Mouse (Mus musculus) retina, adult 2 months (tissue): ENCODE results near the gene Trim62.

Experiments used
- DNase-seq: peaks from one replicate; pipeline ENCODE4 v3.0.0-alpha.2; 2012; ENCODE audit warnings: low read depth, low spot score

The Trim62 gene

DNA sequence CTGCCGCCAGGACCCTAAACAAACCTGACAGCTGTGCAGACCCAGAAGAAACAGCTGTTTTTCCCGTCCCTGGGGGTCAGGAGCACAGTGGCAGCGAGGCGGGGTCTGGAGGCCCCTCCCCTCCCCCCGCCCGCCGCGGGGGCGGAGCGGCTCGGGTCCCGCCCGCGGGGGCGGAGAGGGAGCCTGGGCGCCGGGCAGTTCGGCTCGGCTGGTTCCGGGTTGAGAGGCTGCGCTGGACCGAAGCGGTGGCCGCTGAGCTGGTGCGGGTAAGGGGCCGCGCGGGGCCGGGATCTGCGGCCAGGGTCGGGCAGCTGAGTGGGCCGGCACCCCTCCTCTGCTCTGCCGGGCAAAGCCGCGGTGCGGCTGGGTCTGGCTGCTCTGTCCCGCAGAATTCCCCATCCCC is at the start of gene Trim62:
Trim62 (plus strand) TSS at position 202 of the 403 bp plus-strand sequence.
- peak; percentile 42 for DNase-seq

DNA sequence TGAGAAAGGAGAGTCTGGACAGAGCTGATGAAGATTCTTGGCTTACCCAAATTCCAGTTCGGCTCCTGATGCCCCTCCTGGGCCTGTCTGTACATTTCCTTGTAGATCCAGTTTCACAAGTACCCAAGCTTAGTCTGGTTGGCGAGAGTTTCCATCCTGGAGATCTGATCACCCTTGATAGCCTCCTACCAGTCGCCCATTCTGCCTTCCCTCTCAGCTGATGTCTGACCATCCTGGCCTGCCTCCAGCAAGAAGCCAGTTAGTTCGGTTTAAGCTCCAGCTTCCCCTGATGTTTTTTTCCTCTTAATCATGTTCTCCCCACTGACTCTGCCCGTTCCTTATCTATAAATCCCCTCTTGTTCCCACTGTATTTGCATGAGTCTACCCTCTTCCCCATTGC is 45.2 kb upstream of the Trim62 start:
- DNase-seq, result no peak

DNA sequence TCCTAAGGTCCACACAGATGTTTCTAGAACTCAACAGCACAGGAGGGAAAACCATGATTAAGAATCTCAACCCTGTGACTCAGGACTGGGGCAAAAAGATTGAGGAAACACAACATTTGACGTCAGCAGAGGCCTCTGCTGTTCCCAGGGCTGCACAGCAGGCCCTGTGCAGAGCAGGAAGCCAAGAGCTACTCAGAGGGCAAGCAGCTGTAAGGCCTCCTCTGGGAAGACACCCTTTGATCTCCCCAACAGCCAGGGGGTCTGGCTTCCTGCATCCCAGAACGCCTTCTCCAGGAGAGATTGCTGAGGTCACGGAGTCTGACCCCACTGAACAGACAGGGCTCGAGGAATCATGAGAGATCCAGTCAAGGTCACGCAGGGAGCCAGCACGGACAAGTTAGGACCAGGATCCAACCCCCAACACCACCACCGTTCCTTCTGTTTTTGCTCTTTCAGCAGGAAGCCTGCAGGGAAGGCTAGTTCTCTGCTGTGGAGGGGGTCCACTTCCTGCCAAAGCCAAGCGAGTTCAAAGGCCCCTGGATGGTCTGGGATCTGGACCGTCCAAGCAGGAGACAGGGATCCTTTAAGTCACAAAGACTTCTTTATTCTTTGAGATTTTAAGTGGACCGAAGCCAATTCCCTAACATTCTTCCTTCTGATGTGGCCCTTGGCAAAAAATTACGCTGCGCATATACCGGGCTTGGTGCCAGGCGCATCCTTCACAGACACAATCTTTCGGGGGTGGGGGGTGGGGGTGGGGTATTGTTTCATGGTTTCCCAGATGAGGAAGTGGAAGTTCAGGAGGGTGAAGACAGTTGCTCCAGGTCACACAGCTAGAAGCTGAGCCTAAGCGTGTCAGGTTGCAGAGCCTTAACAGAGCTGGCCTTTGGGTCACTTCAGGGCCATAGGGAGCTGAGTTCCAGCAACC is 43.3 kb upstream of the Trim62 start:
- no peak for DNase-seq

DNA sequence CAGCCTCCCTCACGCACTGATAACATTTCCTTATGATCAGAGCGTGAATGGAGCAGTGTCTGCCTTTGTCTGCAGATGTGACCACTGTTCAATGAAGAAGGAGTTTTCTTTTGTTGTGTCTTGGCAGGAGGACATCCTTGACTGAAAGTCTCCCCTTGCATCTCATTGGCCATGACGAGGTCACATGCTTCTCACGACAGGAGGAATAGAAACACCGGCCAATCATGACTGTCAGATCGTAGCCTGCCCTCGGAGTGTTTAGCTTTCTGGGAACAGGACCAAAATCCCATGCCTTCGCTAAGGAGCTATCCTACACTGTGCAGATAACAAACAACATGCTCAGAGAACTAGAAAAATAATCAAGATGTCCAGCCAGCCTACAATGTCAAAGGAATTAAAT is 42.1 kb upstream of the Trim62 start:
- no peak for DNase-seq

DNA sequence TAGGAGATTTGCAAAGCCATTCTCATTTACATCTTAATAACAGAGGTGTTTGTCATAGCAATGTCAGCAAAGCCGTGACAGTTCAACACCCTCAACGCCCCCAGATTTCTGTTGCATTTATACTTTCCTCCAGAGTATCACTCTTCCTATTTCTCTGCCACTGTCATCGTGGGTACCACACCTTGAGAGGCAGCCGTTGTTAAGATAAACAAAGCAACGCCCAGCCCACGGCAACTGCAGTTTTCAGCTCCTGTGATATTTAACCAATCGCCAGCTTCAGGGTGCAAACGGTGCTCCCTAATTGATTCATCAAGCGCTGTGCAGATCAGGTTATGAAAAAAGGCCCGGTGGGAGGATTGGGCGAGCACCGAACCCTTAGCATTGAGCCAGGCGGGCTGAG is 38.8 kb upstream of the Trim62 start:
- no peak for DNase-seq

DNA sequence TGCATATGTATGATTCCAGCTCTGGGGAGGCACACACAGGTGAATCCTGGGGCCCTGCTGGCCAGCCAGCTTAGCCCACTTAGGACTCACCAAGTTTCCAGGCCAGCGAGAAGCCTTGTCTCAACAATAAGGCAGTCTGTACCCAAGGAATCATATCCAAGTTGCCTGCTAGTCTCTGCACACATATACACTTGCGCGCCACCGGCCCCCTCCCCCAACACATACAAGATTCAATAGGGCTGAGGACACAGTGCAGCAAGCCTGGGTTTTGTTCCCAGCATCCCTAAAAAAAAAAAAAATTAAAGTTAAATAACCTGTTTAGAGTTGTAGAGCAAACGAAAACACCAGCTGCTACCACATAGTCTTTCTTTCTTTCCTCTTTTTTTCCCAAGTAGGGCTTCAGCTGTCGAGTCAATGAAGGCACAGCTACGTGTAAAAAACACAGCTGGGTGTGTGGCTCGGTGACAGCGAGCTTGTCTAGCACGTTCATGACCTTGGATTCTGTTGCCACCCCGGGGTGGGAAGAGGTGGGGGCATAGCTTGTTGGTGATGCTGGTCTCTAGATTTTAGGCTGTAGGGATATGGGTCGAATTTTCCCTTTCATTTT is 37.9 kb upstream of the Trim62 start:
- no peak for DNase-seq

DNA sequence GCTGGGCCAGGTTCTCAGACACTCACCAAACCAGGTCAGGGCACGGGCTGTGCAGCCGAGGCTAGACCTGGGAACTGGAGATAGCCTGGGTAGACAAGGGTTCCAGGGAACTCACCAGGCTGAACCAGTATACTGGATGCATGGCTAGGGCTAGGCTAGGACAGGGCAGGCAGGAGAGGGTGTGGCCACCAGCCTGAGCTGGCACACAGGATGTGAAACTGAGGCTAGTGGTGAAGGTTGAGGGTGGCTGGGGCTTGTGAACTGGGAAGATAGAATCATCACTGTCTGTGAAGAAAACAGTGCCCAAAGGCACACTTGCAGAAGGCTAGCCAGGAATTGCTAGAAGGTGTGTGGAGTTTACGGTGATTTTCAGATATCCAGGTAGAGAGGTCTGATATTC is 34.4 kb upstream of the Trim62 start:
- DNase-seq, result no peak

DNA sequence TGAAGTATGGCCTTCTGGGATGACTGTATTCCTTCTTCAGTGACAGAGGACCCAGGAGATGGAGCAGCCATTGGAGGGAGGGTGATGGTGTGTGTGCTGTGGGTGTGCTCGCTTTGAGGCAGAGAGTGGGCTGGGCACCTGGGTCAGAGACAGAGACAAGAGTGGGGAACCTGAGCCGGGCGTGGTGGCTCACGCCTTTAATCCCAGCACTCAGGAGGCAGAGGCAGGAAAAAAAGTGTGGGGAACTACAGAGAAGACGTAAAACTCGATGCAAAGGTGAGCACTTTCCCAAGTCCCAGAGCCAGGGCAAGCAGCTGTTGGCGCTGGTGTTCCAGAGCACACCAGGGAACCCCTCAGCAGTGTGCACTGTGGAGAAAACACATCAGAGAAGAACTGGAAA is 33.7 kb upstream of the Trim62 start:
- DNase-seq, result no peak

DNA sequence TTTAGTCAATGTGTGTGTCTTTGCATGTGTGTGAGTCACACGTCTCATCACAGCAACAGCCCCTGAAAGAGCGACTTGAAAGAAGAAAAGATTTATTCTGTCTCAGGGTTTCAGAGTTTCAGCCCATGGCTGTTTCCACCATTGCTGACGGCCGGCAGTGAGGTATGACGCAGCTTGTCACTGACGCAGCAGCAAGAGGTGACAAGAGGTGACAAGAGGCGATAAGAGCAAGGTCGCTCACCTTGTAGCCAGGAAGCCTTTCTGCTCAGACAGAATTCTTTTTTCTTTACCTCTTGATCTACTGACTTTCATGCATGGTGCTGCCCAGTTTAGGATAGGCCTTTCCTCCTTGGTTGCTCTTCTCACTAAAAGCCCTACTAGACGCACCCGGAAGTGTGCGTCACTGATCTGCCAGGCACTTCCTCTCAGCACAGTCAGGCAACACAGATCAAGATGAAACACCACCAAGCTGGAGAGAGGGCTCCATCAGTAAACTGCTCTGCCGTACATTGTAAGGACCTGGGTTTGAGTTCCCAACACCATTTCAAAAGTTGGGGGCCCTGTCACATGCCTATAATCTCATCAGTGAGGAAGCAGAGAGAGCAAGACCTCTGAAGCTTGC is 31.0 kb upstream of the Trim62 start:
- no peak for DNase-seq

DNA sequence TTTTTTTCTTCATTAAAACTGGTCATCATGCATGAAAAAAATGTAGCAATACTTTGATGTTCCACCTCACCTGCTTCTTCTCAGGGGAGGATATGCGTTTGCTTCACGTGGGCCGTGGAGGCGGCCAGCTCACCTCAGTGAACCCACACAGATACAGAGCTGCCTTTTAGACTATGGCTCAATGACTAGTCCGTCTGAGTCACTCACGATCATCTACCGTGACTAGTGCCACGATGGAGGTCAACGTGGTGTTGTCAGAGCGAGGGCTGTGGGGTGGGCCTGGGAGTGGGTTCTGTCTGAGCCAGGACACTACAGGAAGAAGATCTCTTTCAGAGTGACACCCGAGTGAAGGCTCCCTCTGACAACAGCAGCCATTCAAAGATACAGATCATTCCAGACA is 30.3 kb upstream of the Trim62 start:
- no peak for DNase-seq

DNA sequence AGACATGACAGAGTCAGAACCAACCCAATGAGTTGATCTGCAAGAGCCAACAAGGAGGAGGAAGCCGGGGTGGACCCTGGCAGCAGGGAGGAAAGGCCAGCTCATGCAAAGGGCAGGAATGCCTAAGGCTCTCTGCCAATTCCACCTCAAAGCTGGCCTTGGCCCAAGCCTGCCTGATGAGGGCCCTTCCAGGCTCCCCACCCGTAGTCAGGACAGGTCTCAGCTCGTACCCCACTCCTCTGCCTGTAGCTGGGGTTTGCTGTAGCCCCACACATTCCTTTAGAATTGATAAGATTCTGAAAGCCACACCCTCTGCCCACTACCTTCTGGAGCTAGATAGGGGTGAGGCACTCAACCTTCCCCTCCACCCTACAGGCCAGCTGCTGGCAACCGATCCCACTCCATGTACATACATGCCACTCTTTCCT is 27.8 kb upstream of the Trim62 start:
- DNase-seq, result no peak

DNA sequence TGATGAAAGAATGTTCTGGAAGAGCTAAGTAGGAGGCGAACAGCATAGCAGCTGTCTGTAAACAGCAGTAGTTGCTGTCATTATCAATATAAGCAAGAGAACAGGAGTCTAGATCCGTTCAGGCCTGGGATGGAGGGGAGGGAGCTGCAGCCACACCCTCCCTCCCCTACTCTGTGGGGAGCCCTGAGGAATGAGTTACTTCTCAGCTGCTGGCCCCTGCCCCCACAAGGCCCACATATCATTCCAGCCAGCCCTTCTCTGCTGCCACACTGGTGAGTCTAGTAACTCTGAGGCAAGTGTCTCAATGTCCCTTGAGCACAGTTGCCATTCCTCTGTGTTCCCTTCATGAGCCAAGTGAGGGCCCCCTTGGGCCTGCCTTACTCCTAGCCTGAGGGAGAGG is 26.2 kb upstream of the Trim62 start:
- DNase-seq, result no peak

DNA sequence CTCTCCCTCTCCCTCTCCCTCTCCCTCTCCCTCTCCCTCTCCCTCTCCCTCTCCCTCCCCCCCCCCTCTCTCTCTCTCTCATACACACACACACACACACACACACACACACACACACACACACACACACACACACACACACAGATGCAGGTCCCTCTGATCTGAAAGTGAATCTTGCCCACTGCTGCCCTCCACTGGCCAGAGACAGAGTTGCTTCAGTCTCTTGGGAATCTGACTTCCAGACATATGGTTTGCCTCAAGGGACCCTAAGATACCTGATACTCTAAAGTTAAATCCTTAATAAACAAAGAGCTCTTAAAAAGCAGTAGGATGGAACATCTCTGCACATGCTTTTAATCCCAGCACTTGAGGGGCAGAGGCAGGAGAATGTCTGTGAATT is 25.2 kb upstream of the Trim62 start:
- DNase-seq, result peak; percentile 50

DNA sequence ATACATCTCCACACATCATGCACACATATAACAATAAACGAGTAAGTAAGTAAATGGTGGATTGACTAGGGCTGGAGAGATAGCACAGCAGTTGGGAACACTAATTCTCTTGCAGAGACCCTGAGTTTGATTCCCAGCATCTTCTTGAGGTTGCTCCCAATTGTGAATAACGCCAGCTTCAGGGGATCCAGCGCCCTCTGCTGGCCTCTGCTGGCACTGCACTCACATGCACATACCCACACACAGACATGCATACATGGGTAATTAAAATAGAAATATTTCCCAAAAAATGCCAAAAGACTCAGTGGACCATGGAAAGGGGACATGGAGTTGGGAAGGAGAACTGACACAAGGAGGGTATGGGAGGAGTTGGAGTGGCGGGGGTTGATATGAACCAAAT is 24.5 kb upstream of the Trim62 start:
- DNase-seq, result no peak

DNA sequence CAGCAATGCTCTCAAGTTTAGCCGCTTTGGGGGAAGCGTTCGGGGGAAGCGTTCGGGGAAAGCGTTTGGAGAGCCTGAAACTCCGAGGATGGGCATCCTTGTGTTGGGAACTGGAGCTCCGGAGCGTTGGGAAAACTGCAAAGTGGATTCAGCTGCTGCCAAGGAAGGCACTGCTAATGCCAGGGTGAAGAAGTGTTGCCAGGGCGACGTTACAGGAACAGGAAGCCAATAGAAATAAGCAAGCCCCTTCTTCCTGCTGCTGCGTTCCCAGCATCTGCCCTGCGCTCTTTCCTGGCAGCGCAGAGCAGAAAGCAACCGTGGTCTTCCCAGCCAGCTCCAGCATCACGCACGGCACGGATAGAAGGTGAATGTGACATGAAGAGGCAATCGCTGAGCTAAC is 10.4 kb upstream of the Trim62 start:
- DNase-seq, result no peak

DNA sequence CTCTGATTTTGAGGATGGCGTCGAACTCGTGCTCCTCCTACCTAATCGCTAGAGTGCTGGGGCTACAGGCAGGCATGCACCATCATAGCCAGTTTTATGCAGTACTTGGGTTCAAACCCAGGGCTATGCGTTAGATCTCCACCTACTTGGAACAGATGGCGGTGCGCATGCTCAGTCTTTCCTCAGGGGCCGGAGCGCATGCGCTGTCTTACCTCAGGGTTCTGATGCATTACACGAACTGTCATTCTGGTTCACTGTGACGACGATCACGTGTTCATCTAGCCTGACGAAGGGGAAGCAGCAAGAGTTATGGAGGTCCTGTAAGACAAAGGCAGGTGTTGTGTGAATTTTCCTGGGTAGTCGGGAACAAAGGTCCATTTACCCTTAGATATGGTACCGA is 9.3 kb upstream of the Trim62 start:
- no peak for DNase-seq

DNA sequence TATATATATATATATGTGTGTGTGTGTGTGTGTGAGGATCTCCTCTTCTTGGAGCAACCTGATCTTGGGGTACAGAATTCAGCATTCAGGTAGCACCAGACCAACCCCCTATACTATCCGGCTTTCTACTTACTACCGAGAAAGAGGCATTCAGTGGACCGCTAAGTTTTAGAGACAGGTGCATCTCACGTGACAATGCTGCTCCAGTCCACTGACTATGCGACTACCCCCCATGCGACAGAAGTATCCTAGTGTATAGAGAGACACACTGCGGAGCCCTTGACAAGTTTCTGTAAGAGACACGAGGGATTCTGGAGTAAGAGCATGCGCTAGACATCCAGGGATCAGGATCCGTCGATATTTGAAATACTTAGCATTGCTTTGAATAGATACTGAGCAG is 7.9 kb upstream of the Trim62 start:
- no peak for DNase-seq

DNA sequence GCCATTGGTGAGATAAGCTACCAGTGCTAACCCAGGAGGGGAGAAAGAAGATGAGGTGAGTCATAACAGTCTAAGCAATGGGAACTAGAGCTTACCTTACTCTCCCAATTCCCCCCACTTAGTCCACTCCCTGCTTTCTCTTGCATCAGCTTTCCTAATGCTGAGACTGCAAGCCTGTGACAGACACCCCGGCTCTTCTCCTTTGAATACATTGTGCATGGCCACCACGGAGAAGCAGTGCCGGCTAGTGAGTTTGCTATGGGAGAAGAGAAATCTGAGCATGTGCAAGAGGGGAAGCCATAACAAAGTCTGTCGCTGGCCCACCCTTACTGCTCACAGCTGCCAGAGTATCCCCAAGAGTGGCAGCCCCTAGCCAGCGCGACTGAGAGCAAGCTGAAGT is 5.9 kb upstream of the Trim62 start:
- no peak for DNase-seq

DNA sequence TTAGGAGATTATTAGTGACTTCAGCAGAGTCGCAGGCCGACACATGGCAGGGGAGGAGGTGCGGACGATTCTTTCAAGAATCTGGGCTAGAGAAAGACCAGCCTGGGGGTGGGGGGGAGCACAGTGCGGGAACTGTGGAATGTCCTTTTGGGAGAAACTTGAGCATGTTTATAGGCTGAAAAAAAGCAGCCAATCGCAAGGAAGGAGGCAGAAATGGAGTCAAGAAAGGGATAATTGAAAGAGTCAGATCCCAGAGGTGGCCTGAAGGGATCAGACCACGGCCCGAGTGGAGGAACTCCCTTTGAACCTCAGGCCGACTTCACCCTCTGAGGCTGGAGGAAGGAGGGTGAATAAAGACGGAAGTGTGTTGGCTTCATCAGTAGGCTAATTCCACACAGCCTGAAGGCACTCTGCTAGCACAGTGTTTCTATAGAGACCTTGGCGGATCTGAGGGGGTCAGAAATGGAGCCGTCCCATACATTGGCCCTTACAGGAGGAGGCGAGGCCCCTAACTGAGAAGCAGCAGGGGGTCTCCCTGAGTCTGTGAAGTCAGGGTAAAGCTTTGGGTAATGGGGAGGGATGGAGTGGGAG is 4.4 kb upstream of the Trim62 start:
- DNase-seq, result no peak

DNA sequence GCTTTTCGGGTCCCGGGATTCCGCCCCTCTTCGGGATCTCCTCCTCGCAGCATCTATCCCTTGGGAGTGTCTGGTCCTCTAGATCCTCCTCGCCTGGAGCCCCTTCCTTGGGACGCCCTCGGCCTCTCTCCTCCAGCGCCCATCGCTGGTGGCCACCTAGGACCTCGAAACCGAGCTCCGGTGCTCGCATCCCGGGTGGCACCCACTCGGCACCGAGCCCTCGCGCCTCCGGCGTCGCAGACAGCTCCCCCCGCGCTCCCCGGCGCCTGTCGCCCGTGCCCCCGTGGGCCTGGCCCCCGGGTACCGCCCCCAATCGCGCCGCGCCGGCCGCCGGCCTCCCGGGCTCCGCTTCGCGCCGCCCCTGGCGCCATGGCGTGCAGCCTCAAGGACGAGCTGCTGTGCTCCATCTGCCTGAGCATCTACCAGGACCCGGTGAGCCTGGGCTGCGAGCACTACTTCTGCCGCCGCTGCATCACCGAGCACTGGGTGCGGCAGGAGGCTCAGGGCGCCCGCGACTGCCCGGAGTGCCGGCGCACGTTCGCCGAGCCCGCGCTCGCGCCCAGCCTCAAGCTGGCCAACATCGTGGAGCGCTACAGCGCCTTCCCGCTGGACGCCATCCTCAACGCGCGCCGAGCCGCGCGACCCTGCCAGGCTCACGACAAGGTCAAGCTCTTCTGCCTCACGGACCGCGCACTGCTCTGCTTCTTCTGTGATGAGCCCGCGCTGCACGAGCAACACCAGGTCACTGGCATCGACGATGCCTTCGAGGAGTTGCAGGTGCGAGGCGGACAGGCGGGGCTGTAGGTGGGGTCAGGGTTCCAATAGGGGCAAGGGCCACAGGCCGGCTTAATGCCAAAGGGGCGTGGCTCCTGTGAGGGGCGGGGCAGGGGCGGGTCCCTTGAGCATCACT is 676 bp downstream of the Trim62 start:
- DNase-seq, result no peak

DNA sequence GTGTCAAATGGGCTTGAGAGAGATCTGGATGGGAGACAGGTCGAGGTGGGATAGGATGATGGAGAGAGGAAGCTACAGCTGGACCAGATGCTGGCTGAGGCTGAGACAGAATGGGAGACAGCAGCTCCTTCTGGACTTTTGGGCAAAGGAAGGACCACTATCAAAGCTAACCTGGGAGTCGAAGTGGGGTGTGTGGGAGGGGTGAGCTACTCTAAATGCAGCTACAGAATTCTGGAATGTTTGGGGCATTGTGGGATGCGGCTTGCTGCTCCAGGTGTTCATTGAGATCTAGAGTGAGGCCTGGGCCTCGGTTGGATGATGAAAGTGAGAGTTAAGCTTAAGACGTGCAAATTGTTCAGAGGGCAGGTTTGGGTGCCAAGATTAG is 1.3 kb downstream of the Trim62 start:
- DNase-seq, result no peak
